Mouse (Mus musculus): ENCODE results near the gene Agap2.

Gene Agap2

GRCm38 (mm10) chr10:127076082-127076481 lies 998 bp downstream of the Agap2 start:
- DNase-seq (ENCODE audit: low read depth, low spot score) = peak; percentile 89

DNA sequence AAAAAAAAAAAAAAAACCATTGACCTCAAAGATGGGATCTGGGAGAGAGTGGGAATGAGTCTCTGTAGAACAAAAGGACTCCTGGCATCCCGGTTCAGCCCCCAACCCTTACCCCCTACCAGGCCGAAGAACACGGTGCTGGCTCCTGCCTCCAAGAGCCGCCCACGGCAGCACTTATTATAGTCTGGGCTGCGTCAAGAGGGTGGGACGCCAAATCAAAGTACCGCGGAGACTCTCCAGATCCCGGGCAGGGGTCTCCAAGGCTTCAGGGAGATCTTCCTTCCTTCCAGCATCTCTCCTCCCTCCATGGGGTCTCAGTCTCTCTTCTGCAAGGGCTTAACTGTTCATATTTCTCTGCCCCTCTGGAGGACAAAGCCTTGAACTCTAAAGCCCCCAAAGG lies 2.4 kb downstream of the Agap2 start:
- DNase-seq (ENCODE audit: low read depth, low spot score) = no peak

GRCm38 (mm10) chr10:127078001-127078676 lies 3.1 kb downstream of the Agap2 start:
- DNase-seq (ENCODE audit: low read depth, low spot score) = no peak

- no peak for DNase-seq (ENCODE audit: low read depth, low spot score)
Observed at GRCm38 (mm10) chr10:127078677-127079575, 3.8 kb downstream of the Agap2 start.

GRCm38 (mm10) chr10:127079665-127080391 lies 4.7 kb downstream of the Agap2 start:
- no peak for DNase-seq (ENCODE audit: low read depth, low spot score)

- DNase-seq (ENCODE audit: low read depth, low spot score) = no peak
Observed at GRCm38 (mm10) chr10:127080901-127081780, 6.1 kb downstream of the Agap2 start.

- DNase-seq (ENCODE audit: low read depth, low spot score) = no peak
Observed at GRCm38 (mm10) chr10:127081996-127082620, 7.0 kb downstream of the Agap2 start.

GRCm38 (mm10) chr10:127083292-127083914 lies 8.3 kb downstream of the Agap2 start:
- no peak for DNase-seq (ENCODE audit: low read depth, low spot score)

GRCm38 (mm10) chr10:127083915-127084306 lies 8.8 kb downstream of the Agap2 start:
- no peak for DNase-seq (ENCODE audit: low read depth, low spot score)

DNA sequence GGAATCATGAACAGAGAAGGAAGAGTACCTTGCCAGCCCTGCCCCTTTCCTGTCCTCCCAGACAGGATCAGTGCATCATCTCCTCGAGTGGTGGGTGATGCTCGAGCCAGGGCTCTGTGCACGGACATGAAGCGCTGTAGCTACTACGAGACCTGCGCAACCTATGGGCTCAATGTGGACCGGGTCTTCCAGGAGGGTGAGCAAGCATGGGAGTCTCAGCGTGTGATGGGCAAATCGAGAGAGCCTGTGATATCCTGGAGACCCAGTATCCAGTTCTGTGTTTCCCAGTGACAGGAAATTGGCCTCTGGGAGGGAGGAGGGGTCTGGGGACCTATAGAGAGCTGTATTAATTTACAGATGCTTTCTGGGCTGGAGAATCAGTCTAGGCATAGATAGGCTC lies 10.0 kb downstream of the Agap2 start:
- no peak for DNase-seq (ENCODE audit: low read depth, low spot score)

GRCm38 (mm10) chr10:127085633-127086032 lies 10.5 kb downstream of the Agap2 start:
- DNase-seq (ENCODE audit: low read depth, low spot score) = no peak

GRCm38 (mm10) chr10:127090560-127091411 lies 15.7 kb downstream of the Agap2 start:
- DNase-seq (ENCODE audit: low read depth, low spot score) = no peak

DNA sequence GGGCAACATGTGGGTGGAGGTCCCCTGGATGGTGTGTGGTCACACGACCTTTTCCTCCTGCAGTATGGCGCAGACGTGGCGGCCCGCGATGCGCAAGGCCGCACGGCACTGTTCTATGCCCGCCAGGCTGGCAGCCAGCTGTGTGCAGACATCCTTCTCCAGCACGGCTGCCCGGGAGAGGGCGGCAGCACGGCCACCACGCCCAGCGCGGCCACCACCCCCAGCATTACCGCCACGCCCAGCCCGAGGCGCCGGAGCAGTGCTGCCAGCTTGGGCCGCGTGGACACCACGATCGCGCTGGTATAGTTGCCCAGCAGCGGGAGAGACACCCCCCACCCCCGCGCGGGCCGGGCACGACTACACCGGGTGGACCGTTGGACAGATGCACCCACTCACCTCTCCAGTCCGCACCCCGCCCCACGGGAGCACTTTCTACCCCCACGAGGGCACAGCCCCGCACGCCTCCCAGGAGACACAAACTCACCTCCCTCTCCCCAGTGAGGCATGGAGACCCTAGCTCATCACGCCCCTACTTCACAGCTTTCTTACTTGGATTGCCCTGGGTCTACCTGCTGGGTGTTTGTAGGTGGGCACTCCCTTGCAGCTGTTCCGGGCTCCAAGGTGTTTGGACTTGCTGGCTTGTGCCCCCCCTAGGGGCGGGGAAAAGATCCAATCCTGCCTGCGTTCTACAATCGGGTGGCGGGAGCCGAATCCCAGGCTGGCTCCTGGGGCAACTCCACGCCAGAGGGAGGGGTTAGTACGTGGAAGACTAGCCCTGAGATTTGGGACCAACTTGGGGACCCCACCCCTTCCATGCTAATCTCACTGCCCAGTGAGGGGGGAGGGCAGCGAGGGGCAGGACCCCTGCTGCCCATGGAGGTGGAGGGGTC lies 16.7 kb downstream of the Agap2 start:
- DNase-seq (ENCODE audit: low read depth, low spot score) = no peak

- no peak for DNase-seq (ENCODE audit: low read depth, low spot score)
Observed at GRCm38 (mm10) chr10:127092742-127093141, 17.7 kb downstream of the Agap2 start.

DNA sequence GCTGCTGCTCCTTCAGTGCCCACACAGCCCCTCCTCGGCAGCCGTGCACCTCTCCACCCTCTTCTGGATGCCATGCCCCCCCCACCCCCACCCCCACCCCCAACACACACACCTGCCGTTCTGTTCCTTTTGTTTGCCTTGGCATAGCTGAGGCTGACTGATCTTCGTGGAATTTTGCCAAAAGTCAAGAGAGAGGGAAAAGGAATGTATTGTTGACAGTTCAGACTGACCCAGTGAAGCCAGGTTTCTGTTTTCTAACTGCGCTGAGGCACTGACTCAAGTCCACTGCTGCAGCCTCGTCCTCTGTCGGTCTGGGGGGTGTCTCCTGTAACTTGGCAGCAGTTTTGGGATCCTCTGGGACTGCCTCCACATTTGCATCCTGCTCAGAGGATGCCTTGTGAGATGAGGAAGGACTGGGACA lies 19.3 kb downstream of the Agap2 start:
- no peak for DNase-seq (ENCODE audit: low read depth, low spot score)

DNA sequence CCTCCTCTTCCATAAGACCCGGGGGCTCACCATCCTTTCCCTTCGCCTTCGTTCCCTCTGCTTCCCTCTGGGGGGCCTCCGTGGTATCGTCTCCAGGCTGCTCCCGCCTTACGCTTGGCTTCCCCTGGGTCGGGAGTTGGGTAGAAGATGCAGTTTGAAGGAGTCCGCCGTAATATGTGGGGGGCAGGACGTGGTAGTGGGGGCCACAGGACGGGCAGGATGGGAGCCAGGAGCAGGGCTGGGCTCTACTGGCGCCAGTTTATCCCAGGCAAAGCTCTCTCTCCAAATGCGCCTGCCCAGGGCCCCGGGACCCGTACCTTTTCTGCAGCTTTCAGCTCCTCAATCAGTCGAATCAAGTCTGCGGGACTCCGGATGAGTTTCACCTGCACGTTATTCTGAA lies 23.4 kb downstream of the Agap2 start:
- no peak for DNase-seq (ENCODE audit: low read depth, low spot score)

GRCm38 (mm10) chr10:127099191-127099590 lies 24.1 kb downstream of the Agap2 start:
- DNase-seq (ENCODE audit: low read depth, low spot score) = no peak

GRCm38 (mm10) chr10:127099868-127100267 lies 24.8 kb downstream of the Agap2 start:
- no peak for DNase-seq (ENCODE audit: low read depth, low spot score)

Data from CD4-positive helper T cell, adult 2 months (primary cell).